Mouse (Mus musculus): ENCODE results near the gene Gm20388.
A peak's percentile ranks its signal among the peaks of the same experiment; 100 is the strongest.

Gm20388 gene

DNA sequence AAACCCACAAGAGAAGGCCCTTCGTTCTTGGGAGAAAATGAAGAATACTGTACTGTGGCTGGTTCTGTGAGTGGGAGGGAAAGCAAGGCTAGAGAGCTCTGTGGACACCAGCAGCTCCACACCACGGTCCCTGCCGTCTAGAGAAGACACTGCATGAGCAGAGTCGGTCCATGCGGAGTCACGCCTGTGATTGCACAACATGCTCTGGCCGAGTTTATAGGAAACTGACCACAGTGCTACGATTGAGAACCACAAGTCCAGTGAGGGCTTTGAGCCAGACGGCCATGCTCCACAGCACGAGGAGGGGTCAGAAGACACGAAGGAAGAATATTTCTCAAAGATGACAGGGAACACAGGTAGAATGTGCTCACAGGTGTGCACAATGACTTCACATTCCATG, 3387.7 kb downstream of the Gm20388 start:
- DNase-seq (ENCODE audit: low spot score) = no peak

DNA sequence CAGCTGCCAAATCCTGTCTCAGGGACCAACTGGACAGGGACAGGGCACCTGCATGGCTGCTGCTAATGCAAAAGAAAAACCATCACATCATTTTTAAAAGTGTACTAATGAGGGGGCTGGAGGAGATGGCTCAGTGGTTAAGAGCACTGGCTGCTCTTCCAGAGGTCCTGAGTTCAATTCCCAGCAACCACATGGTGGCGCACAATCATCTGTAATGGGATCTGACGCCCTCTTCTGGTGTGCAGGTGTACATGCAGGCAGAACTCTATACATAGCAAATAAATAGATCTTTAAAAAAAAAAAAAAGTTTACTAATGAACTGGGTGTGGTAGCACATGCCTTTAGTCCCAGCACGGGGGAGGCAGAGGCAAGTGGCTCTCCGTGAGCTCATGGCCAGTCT, 3398.1 kb downstream of the Gm20388 start:
- no peak for DNase-seq (ENCODE audit: low spot score)

DNA sequence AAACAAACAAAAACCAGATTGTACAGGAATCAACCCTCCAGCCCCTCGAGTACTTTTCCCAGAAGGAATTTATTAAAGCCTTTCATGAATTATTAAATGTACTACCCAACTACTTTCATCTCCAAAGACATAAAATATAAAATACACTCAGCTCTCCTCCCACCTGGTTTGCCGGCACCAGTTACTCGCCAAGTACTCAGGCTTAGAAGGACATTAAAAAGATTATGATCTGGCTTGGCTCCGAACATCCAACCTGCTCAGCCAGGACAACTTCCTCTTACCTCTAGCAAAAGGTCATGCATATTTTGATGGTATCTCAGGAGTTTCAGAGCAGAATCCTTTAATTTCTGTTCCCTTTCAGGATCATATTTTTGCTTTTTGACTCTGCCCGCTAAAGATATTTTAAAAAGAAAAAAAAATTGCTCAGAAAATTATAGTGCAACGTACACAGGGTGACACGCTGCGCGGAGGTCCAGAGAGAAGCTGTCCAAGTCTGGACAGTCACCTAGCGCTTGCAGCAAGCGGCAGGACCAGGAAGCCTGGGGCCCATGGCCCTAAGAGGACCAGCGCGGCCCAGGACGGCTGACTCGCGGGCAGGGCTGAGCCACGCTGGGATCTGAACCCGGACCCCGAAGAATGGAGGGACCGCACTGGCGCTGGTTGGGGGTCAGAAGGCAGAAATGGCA, 3407.3 kb downstream of the Gm20388 start:
- DNase-seq (ENCODE audit: low spot score) = no peak

DNA sequence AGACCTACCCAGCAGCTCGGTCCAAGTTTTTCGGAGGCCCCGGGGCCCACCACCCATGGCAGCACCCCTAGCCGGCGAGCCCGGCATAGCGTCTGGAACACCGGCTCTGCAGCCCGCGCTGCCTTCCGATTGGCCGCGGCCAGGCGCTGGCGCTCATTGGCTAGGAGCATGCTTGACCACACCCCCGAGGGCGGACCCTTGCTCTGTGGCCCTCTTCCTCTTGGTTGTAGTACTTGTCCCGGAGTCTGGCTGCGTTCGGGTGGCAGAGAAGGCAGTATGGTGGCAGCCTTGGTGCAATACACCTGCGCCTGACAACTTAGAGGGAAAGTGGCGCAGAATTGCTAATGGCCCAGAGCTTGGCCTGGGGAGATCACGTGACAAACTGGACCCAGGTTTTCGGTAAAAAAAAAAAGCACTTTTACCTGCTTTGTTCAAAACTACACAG, 3407.8 kb downstream of the Gm20388 start, which contains the start of gene Fanca:
TSS of gene Fanca (minus strand) at position 110 of the 445 bp plus-strand sequence.
- peak; percentile 93 for DNase-seq (ENCODE audit: low spot score)

DNA sequence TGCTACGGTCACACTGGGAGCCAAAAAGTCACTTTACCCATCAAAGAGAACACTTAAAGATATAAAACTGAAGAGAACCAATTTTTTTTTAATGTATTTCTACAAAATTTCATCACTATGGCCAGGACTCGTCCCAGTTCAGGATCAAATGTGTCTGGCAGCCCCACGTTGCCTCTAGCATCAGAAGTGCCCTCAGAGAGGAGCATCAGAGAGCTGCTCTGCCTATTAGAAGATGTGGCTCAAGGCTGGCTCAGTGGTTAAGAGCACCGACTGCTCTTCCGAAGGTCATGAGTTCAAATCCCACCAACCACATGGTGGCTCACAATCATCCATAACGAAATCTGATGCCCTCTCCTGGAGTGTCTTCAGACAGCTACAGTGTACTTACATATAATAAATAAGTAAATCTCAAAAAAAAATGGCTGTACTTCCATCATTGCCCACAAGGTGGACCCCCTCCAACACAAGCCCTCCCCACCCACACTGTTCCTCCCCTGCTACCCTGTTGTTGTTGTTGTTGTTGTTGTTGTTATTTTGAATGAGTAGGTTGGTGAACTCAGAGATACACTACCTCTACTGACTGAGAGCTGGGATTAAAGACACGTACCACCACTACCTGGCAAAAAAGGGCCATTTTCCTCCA, 3409.0 kb downstream of the Gm20388 start:
- no peak for DNase-seq (ENCODE audit: low spot score)

DNA sequence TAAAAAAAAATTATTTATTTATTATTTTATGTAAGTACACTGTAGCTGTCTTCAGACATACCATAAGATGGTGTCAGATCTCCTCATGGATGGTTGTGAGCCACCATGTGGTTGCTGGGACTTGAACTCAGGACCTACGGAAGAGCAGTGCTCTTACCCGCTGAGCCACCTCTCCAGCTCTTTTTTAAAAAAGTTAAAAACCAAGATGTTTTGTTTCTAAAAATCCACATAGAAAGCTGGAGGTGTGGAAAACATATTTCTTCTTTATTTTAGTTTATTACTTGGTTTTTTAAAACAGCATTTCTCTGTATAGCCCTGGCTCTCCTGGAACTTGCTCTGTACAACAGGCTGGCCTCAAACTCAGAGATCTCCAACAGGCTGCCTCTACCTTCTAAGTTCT, 3417.9 kb downstream of the Gm20388 start:
- no peak for DNase-seq (ENCODE audit: low spot score)

DNA sequence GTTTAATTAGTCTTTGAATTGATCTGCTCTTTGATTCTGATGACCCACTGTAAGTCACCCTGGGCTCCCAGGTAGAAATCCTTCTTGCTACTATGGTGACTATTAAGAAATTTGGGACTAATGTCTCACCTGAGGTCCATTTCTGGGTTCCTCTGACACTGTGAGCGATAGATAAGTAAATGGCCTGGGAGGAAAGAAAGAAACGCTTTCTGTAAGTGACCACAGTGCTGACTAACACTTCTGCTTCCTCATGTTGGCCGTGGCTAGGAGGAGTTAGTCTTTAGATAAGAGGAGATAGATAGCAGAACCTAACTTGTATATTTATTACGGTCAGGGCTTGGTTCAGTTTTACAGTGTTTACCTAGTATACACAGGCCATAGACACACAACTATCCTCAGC, 3418.7 kb downstream of the Gm20388 start:
- DNase-seq (ENCODE audit: low spot score) = no peak

DNA sequence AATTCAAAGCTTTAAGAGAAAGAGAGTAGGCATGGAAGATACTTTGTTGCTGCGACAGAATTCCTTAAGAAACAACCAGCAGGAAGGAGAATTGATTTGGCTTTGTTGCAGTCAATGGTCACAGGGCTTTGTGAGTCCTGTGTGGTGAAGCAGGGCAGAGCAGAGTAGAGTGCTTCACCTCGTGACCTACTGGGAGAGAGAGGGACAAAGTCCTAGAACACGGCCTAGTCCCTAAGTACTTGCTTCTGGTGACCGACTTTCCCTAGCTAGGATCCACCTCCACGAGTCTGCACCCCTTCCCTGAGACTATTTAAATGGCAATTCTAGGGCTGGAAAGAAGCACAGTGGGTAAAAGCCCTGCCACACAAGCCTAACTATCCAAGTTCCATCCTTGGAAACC, 3419.3 kb downstream of the Gm20388 start:
- no peak for DNase-seq (ENCODE audit: low spot score)

DNA sequence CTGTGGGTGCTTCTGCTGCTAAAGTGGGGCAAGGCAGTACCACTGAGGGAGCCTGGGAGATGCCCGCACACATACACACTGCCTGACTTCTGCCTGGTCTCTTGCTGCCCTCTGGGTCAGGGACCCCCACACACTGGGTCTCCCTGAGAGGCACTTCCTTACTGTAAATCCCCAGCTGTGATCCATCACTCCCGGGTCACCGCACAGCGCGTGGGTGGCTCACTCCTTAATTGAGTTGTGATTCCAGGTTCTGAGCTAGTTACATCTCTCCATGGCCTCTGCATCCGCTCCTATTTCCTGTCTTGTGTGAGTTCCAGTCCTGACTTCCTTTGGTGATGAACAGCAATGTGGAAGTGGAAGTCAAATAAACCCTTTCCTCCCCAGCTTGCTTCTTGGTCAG, 3420.1 kb downstream of the Gm20388 start:
- DNase-seq (ENCODE audit: low spot score) = no peak

DNA sequence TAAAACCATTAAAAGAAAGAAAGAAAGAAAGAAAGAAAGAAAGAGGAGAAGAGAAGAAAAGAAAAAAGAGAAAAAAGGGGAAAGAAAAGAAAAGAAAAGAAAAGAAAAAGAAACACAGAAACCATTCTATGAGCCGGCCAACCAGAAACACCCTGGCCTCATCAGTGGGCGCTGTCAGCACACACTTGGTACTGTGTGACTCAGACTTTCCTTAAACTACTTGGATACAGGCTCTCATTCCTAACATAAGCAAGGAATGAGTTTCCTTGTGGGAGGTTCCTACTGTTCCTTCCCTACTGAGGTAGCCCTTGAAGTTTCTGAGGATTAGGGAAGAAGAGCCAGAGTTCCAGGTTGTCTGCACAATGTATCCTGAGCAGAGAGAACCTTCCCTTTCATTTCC, 3420.7 kb downstream of the Gm20388 start:
- DNase-seq (ENCODE audit: low spot score) = no peak

DNA sequence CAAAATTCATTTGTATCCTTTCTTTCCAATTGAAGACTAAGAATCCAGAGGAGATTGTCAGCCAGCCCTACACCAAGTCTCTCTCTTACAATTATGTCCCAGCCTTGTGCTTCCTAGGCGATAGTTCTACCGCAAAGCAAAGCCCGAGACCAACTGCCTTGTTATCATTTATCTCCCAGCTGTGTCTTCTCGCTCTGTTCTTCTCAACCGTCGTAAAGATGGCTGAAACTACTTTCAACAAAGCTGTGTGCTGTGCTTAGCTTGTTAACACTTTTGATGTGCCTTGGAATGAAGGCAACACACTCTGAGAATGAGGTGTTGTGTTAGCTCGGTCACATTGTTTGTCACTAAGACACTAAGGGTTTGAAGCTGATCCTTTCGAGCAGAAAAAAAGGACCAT, 3421.2 kb downstream of the Gm20388 start:
- no peak for DNase-seq (ENCODE audit: low spot score)

DNA sequence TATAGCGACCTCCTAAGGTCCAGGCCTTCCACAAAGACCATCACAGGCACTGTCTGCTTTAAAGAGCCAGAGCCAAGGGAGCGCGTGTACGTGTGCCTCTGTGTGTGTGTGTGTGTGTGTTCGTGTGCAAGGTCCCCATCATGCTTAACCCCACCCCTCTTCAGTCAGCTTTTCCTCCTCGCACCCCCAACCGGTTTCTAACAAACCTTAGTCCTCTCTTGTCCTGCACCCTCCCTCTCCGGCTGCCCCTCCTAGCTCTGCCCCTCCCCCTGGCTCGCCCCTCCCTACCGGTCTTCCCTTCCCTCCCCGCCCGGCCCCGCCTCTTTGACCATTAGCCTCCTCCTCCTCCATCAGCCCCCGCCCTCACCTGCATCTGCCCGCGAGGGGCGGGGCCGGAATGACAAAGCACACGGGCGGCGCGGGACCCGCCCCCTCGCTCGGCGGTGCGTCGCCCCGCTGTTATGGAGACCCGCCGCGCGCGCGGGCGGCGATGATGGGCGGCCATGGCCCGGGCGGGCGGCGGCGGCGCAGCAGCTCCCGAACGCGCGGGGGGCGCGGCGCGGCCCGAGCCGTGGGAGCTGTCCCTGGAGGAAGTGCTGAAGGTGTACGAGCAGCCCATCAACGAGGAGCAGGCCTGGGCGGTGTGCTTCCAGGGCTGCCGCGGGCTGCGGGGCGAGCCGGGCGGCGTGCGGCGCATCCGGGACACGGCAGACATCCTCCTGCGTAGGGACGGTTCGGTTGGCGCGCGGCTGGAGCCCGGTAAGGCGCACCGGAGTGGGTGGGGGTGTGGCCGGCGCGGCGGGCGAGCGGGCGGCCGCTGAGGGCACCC, 3421.8 kb downstream of the Gm20388 start, which contains the start of gene Spire2:
TSS of gene Spire2 (plus strand) at position 452 of the 829 bp plus-strand sequence.
- DNase-seq (ENCODE audit: low spot score) = peak; percentile 84

DNA sequence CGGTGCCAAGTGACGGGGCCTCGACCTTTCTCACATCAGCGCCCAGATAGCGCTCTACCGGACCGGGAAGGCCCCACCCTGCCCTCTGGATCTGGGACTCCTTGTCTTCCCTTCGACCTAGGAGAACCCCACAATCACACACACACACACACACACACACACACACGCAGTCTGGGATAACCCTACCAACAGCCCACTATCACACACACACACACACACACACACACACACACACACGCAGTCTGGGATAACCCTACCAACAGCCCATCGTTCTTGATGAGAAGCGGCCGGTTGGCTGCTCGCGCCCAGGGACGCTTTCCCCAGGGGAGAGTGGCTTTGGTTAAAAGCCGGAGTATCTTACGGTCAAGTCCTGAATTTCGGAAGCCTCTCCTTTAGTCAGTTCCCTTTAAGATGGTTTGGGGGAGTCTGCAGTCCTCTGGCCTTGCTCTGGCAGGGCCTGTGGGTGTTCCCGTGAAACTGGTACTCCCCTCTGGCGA, 3422.5 kb downstream of the Gm20388 start:
- no peak for DNase-seq (ENCODE audit: low spot score)

DNA sequence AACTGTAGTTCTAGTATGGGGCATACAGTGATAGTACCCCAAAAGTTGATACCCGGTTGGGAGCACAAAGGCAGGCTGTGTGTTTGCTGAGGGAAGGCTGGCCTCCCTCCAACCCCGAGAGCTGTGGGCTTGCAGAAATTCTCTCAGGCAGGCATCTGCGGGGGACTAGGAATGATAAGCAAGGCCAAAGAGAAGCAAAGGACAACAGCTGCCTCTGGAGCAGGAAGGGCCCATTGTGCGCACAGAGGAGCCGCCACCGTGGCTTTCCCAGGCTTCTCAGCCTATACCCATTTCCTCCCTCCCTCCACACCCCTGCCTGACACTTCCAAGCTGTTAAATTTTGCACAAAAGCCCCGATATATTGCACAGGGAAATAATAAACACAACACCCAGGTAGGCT, 3423.2 kb downstream of the Gm20388 start:
- peak; percentile 13 for DNase-seq (ENCODE audit: low spot score)

DNA sequence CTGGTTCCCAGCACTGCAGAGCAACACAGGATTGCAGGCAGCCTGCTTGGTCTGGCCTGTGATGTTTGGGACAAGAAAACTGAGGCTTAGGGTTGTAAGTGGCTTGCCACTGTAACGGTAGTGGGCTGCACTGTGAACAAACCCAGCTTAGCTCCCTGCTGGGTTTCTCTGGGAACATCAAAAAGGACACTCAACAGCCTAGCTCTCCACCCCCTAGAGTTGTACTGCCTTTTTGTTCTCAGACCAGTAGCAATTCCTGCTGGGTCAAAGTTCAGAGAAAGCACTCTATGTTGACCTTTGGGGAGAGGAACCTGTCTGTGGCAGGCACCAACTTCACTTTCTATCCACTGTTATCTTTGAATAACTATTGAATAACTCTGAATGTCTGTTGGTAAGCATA, 3423.8 kb downstream of the Gm20388 start:
- no peak for DNase-seq (ENCODE audit: low spot score)

DNA sequence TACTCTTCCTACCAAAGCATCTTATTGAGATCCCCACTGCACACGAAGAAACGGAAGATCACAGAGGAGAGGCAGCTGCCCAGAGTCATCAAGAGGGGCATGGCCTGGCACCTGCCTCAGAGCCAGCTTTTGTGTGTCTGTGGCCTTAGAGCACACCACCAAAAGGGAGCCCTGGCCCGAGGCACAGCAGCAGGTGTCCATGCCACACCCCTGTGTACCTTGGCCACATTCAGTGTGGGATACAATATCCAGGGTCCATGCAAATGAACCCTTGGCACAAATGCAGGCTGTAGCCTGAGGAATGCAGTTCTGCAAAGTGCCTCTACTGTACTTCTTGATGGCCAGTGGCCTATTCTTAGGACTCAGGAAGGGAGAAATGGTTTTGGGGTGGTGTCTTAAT, 3426.8 kb downstream of the Gm20388 start:
- DNase-seq (ENCODE audit: low spot score) = no peak

DNA sequence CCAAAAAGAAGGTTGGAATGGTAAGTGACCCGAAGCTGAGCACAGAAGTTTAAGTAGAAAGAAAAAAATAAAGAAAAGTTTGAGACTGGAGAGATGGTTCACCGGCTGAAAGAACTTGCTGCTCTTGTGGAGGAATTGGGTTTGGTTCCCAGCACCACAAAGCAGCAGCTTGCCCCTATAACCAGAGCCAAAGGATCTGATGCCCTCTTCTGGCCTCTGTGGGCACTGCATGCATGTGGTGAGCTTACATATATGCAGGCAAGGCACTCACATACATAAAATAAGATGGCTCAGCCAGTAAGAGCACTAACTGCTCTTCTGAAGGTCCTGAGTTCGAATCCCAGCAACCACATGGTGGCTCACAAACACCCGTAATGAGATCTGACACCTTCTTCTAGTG, 3429.4 kb downstream of the Gm20388 start:
- no peak for DNase-seq (ENCODE audit: low spot score)

DNA sequence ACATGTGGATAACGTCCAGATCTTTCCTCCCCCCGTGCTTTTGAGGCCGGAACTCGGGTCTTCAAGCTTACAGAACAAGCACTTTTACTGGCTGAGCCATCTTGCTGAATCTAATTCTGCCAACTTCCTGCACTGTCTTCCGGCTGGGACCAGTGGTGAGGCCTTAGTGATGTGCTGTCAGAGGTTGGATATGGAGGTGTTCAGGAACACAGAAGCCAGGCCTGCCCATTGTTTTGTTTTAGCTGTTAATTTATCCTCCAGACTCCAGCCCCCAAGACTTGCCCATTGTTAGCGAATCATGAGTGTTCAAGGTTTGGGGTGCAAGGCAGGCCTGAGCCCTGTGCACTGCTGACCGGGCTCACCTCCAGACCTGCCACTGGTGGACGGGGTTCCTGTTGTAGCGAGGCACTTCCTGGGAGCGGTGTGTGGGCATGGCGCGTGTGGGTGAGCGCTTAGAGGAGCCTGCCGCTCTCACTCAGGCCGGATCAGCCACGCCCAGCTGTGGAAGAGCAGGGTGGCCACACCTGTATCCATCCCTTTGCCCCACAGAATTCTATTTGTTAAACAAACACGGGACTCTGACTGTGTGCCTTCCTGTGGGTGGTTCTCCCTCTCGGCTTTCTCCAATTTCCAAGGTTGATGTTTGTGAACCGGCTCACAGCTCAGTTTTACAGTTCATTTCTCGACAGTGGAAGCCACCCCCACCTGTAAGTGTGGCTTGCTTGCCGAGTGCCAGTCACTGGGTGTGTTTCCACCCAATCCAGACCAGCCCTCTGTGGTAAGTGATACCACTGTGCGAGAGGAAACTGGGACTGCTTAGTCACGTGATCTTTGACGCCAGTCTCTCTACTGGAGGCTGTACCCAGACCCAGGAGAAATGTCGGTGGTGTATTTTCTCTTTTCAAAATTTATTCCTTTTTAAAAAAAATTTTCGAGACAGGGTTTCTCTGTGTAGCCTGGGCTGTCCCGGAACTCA, 3430.7 kb downstream of the Gm20388 start:
- no peak for DNase-seq (ENCODE audit: low spot score)

DNA sequence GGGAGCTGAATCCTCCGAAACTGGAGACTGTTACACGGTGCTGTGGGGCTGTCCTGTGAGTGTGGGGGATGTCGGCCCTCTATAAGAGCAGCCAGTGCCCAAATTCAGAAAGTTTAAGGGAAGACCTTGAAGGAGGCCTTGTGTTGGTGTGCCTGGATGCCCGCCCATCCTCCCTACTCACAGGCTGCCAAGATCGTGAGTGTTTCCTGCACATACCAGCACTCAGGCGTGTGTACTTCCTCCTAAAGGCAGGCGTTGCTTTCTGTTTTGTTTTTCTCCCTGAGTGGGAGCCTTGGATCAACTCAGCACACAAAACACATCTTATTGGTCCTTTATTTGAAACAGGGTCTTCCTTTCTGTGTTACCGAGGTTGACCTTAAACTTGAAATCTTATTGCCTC, 3431.6 kb downstream of the Gm20388 start:
- DNase-seq (ENCODE audit: low spot score) = no peak

DNA sequence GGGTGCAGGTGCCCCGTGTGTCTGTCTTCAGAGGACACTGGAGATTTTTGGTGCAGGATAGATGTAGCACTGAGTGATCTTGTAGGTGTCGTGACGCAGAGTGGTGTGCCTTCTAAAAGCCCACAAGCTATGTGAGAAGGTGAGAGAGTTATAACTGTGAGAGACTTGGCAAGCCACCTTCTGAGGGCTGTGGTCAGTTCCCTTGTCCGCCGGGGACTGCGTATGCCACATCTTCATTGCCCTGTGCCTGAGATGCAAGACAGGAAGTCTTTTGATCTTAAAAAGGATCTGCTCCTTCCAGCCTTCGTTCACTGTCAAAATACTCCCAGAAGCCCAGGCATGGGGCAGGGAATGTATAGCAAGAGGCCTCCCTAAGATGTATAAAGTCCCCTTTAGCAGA, 3432.3 kb downstream of the Gm20388 start:
- DNase-seq (ENCODE audit: low spot score) = no peak

DNA sequence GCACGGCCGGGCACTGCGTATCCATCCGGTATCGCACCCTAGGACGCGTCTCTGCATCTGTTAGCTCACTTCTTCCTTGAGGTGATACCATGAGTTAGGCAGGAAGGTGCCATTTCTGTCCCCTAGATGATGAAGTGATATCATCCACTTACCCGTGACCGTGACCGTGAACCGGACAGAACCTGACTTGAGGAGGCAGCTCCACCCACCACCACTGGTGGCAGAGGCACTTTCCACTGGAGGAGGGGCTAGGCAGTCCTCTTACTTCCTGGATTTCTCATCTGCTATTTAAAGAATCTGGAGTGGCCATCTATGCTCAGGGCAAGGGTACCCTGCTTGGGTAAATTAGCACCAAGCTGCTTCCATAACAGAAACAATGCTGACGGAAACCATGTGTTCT, 3432.8 kb downstream of the Gm20388 start:
- no peak for DNase-seq (ENCODE audit: low spot score)
